Mouse (Mus musculus) kidney, adult 2 months (tissue): Measurements from ENCODE around the gene Axin2.

Experiments used
- CTCF ChIP-seq: fragments of 200-500 bp; conservative IDR thresholded peaks from 2 replicates; pipeline ENCODE4 v1.5.1; 2011; ENCODE audit warnings: low read depth, mild to moderate bottlenecking, control low read depth, low read length, moderate library complexity, mixed read lengths; ENCODE audit not compliant: insufficient read depth, insufficient read length
- POLR2A ChIP-seq: fragments of 200-500 bp; IDR thresholded peaks from one replicate; pipeline ENCODE4 v1.6.1; 2011; ENCODE audit warnings: low read depth, low read length, control low read depth

GRCm38 (mm10) chr11:108981012-108981411, 60.9 kb downstream of the Axin2 start:
- TF ChIP-seq CTCF, result no peak
- TF ChIP-seq POLR2A, result no peak
